Mouse (Mus musculus): Measurements from ENCODE around the gene Acad9. TPM values are rescaled to one million over a fixed set of nuclear protein-coding genes. Genes with fewer than 3 reads are reported as not detected.

Gene Acad9
- polyA plus RNA-seq, 1 experiment = 6.3 TPM

DNA sequence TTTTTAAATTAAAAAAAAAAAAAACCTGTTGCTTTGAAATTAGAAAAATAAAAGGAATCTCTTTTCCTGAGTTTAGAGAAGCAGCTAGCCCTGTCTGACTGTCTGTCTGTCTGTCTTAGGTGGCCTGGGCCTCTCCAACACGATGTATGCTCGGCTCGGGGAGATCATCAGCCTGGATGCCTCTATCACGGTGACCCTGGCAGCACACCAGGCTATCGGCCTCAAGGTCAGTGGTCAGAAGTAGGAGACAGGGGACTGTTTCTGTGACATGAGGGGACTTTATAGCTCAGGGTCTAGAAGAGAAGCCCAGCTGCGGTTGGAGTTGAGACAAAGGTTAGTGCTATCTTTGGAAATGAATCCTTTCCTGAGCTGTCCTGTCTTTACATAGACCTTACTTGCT is 8.5 kb downstream of the Acad9 start:
- Histone ChIP-seq H3K36me3 (ENCODE audit: control insufficient read depth, insufficient read depth, low read length) (peaks cover 4% of the 10 kb centered on the region; the same call in 1 of the 2 replicates), H3K4me3 (ENCODE audit: control insufficient read depth, low read depth, low read length) (no peak overlapping the region)
- TF ChIP-seq POLR2A (IDR thresholded peaks at IDR 0.05; ENCODE audit: control insufficient read depth, low read depth, low read length) = no peak

DNA sequence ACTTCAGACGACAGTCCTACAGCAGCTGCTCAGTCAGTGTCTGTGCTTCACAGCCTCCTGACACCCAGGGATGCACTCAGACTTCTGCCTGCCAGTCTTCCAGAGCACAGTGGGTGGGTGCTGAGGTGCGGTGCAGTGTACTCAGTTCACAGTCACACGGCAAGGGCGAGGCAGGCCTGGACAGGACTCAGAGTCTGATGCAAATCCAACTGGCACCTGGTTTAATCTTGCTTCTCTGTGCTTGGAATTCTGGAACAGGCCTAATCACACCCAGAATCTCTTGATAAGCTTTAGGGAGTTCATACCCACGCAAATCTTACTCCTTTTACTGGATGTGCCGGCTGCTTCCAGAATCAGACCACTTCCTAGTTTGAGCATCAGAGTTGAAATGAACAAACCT is 9.7 kb downstream of the Acad9 start:
- TF ChIP-seq POLR2A (IDR thresholded peaks at IDR 0.05; ENCODE audit: control insufficient read depth, low read depth, low read length) = no peak
- no peak for TF ChIP-seq CTCF (IDR thresholded peaks at IDR 0.05; ENCODE audit: control insufficient read depth, insufficient read depth, insufficient replicate concordance, low read depth, low read length)
- Histone ChIP-seq H3K27me3 (ENCODE audit: control insufficient read depth, insufficient read depth, low read length) (no peaks in the 10 kb centered on the region), H3K27ac (ENCODE audit: control insufficient read depth, insufficient read depth, low read depth, low read length) (no peak overlapping the region), H3K4me3 (ENCODE audit: control insufficient read depth, low read depth, low read length) (no peak overlapping the region), H3K36me3 (ENCODE audit: control insufficient read depth, insufficient read depth, low read length) (peaks cover 4% of the 10 kb centered on the region; the same call in 1 of the 2 replicates), H3K4me1 (ENCODE audit: control insufficient read depth, insufficient read depth, low read length) (no peaks in the 10 kb centered on the region)

More for the DNA sequence above, 8.5 kb downstream of the Acad9 start:
- Histone ChIP-seq H3K27ac (ENCODE audit: control insufficient read depth, insufficient read depth, low read depth, low read length) (no peak overlapping the region), H3K27me3 (ENCODE audit: control insufficient read depth, insufficient read depth, low read length) (no peaks in the 10 kb centered on the region), H3K4me1 (ENCODE audit: control insufficient read depth, insufficient read depth, low read length) (no peaks in the 10 kb centered on the region)

DNA sequence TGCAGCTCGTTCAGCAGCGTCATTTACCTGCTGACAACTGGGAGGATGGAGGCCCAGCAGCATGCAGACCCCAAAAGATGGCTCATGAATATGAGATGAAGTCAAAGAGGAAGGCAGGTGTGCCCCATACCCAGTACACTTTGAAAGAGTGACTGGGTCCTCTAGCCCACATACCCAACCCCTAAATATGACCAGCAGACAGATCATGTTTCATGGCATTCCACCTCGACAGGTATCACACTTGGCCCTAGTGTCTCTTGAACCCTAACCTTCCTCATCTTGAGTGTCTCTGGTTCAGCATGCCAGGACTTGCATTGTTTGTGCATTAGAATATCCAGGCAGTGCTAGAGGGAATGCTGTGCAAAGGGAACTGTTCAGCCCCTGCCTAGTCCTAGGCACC is 11.6 kb downstream of the Acad9 start:
- Histone ChIP-seq H3K4me1 (ENCODE audit: control insufficient read depth, insufficient read depth, low read length) (no peaks in the 10 kb centered on the region), H3K27me3 (ENCODE audit: control insufficient read depth, insufficient read depth, low read length) (no peaks in the 10 kb centered on the region), H3K36me3 (ENCODE audit: control insufficient read depth, insufficient read depth, low read length) (peaks cover 4% of the 10 kb centered on the region; the same call in 1 of the 2 replicates), H3K4me3 (ENCODE audit: control insufficient read depth, low read depth, low read length) (no peak overlapping the region), H3K27ac (ENCODE audit: control insufficient read depth, insufficient read depth, low read depth, low read length) (no peak overlapping the region)
- no peak for TF ChIP-seq CTCF (IDR thresholded peaks at IDR 0.05; ENCODE audit: control insufficient read depth, insufficient read depth, insufficient replicate concordance, low read depth, low read length)
- no peak for TF ChIP-seq POLR2A (IDR thresholded peaks at IDR 0.05; ENCODE audit: control insufficient read depth, low read depth, low read length)

DNA sequence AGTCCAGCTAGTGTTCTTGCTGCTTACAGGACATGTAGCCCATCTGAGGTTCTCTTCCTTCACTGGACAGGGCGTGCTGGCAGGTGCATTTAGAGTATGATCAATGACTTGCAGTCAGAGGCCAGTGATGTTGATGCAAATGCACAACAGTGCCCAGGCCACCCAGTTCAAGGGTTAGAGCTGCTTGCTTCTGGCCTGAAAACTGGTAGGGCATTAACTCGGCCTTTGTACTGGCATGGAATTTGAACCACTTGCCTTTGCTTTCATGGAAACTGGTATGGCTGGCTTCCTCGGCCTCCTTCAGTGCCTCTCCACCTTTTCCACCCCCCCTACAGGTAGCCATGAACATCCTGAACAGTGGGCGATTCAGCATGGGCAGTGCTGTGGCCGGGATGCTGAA is 14.1 kb downstream of the Acad9 start:
- Histone ChIP-seq H3K27me3 (ENCODE audit: control insufficient read depth, insufficient read depth, low read length) (no peaks in the 10 kb centered on the region), H3K36me3 (ENCODE audit: control insufficient read depth, insufficient read depth, low read length) (peaks cover 2% of the 10 kb centered on the region), H3K4me3 (ENCODE audit: control insufficient read depth, low read depth, low read length) (no peak overlapping the region), H3K4me1 (ENCODE audit: control insufficient read depth, insufficient read depth, low read length) (no peaks in the 10 kb centered on the region), H3K27ac (ENCODE audit: control insufficient read depth, insufficient read depth, low read depth, low read length) (no peak overlapping the region)
- no peak for TF ChIP-seq POLR2A (IDR thresholded peaks at IDR 0.05; ENCODE audit: control insufficient read depth, low read depth, low read length)
- no peak for TF ChIP-seq CTCF (IDR thresholded peaks at IDR 0.05; ENCODE audit: control insufficient read depth, insufficient read depth, insufficient replicate concordance, low read depth, low read length)

DNA sequence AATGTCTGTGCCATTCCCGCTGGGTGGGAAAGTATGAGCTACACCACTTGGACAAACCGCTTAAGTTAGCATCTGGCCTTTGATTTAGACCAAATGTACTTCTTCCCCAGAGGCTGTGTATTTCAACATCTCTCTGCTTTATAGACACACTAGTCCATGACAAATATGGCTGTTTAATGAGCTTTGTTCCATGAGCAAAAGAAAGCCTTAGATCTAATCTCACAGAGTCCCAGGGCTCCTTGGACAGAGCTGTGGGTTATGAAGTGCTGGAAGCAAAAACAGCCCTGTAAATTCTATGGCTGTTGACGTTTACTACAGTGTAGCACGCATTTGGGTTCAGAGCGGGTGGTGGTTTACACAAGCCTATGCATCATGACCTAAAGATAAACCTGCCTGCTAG is 15.0 kb downstream of the Acad9 start:
- Histone ChIP-seq H3K4me1 (ENCODE audit: control insufficient read depth, insufficient read depth, low read length) (no peaks in the 10 kb centered on the region), H3K27me3 (ENCODE audit: control insufficient read depth, insufficient read depth, low read length) (no peaks in the 10 kb centered on the region), H3K27ac (ENCODE audit: control insufficient read depth, insufficient read depth, low read depth, low read length) (no peak overlapping the region), H3K4me3 (ENCODE audit: control insufficient read depth, low read depth, low read length) (no peak overlapping the region), H3K36me3 (ENCODE audit: control insufficient read depth, insufficient read depth, low read length) (no peaks in the 10 kb centered on the region; the same call in 1 of the 2 replicates)
- TF ChIP-seq POLR2A (IDR thresholded peaks at IDR 0.05; ENCODE audit: control insufficient read depth, low read depth, low read length) = no peak
- no peak for TF ChIP-seq CTCF (IDR thresholded peaks at IDR 0.05; ENCODE audit: control insufficient read depth, insufficient read depth, insufficient replicate concordance, low read depth, low read length)

DNA sequence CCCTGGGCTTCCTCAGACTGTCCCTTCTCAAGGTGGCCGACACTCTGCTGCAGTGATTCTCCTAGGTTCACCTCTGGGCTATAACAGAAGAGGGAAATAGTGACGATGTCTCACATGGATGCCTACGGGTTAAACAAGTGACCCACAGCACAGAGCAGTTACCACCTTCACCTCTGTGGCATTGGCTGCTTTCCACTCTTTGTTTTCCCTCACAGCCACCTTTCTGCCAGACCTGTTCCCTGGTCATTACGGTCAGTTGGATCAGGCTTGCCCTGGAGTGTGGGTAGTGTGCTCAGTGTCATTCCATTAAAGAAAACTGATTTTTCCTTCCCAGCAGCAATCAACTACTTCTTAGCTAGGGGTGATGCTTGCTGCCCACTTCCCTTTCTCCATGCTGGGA is 17.1 kb downstream of the Acad9 start:
- H3K27me3 ChIP-seq (ENCODE audit: control insufficient read depth, insufficient read depth, low read length) = no peaks in the 10 kb centered on the region
- H3K27ac ChIP-seq (ENCODE audit: control insufficient read depth, insufficient read depth, low read depth, low read length) = no peak overlapping the region
- H3K36me3 ChIP-seq (ENCODE audit: control insufficient read depth, insufficient read depth, low read length) = no peaks in the 10 kb centered on the region; the same call in 1 of the 2 replicates
- no peaks in the 10 kb centered on the region for H3K4me1 ChIP-seq (ENCODE audit: control insufficient read depth, insufficient read depth, low read length)
- no peak for TF ChIP-seq CTCF (IDR thresholded peaks at IDR 0.05; ENCODE audit: control insufficient read depth, insufficient read depth, insufficient replicate concordance, low read depth, low read length)
- TF ChIP-seq POLR2A (IDR thresholded peaks at IDR 0.05; ENCODE audit: control insufficient read depth, low read depth, low read length) = no peak
- H3K4me3 ChIP-seq (ENCODE audit: control insufficient read depth, low read depth, low read length) = no peak overlapping the region

DNA sequence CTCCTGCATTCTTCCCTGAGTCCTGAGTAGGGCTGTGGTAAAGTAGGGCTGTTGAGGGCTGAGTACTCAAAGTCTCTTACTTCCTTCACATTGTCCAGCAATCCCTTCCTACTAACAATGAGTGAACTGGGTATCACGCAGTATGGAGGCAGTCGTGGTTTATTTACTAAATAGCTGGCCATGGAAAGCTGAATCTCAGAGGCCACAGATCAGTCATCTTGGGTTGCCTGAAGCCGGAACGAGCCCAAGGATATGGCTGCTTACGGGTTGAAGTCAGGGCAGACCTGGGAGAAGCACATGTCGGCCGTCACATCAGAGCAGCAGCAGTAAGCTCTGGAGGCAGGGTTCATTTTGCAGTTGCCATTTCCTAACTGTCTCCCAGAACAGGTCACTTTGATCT is 17.6 kb downstream of the Acad9 start:
- no peak overlapping the region for H3K4me3 ChIP-seq (ENCODE audit: control insufficient read depth, low read depth, low read length)
- TF ChIP-seq POLR2A (IDR thresholded peaks at IDR 0.05; ENCODE audit: control insufficient read depth, low read depth, low read length) = no peak
- H3K36me3 ChIP-seq (ENCODE audit: control insufficient read depth, insufficient read depth, low read length) = no peaks in the 10 kb centered on the region; the same call in 1 of the 2 replicates

DNA sequence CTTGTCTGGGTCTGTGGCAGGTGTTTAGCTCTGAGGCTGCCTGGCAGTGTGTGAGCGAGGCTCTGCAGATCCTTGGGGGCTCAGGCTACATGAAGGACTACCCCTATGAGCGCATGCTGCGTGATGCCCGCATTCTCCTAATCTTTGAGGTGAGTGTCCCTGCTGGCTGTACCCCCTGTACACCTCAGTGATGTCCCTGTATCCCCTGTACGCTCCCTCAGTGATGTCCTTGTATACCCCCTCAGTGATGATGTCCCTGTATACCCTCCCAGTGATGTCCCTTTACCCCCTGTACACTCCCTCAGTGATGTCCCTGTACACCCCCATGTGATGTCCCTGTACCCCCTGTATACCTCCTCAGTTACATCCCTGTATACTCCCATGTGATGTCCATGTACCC is 19.6 kb downstream of the Acad9 start:
- Histone ChIP-seq H3K4me1 (ENCODE audit: control insufficient read depth, insufficient read depth, low read length) (no peaks in the 10 kb centered on the region), H3K27ac (ENCODE audit: control insufficient read depth, insufficient read depth, low read depth, low read length) (no peak overlapping the region), H3K4me3 (ENCODE audit: control insufficient read depth, low read depth, low read length) (no peak overlapping the region), H3K36me3 (ENCODE audit: control insufficient read depth, insufficient read depth, low read length) (no peaks in the 10 kb centered on the region; the same call in 1 of the 2 replicates), H3K27me3 (ENCODE audit: control insufficient read depth, insufficient read depth, low read length) (no peaks in the 10 kb centered on the region)
- no peak for TF ChIP-seq POLR2A (IDR thresholded peaks at IDR 0.05; ENCODE audit: control insufficient read depth, low read depth, low read length)
- no peak for TF ChIP-seq CTCF (IDR thresholded peaks at IDR 0.05; ENCODE audit: control insufficient read depth, insufficient read depth, insufficient replicate concordance, low read depth, low read length)

More for the DNA sequence above, 17.6 kb downstream of the Acad9 start:
- no peaks in the 10 kb centered on the region for H3K4me1 ChIP-seq (ENCODE audit: control insufficient read depth, insufficient read depth, low read length)
- H3K27me3 ChIP-seq (ENCODE audit: control insufficient read depth, insufficient read depth, low read length) = no peaks in the 10 kb centered on the region
- no peak overlapping the region for H3K27ac ChIP-seq (ENCODE audit: control insufficient read depth, insufficient read depth, low read depth, low read length)

Measured in testis, adult 2 months (tissue).